Mouse (Mus musculus): ENCODE results near the gene Minpp1. TPM values are rescaled to one million over a fixed set of nuclear protein-coding genes. Genes with fewer than 3 reads are reported as not detected.
A peak's percentile ranks its signal among the peaks of the same experiment; 100 is the strongest.
"Not testable (repeated sequence)": the region's sequence is repeated elsewhere in the genome, so short reads cannot be mapped to it uniquely, and the experiment has no call there.

Minpp1 gene
- 70.7 and 109 TPM in 2 replicates for polyA plus RNA-seq (2012; rRNA removed)

DNA sequence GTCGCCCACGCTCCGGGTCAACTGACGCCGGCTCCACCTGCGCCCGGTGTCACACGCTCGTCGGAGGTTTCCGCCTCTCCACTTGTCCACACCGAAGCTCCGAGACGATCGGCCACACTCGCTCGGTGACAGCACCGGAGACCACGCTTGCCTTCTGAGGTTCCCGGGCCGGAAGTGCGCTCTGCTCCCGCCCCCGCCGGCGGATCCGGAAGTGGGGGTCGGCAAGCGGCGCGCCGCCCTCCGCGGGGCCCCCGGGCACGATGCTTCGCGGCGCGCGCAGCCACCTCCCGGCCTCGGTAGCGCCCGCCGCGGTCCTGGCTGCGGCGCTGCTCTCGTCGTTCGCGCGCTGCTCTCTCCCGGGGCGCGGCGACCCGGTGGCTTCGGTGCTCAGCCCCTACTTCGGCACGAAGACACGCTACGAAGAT lies at the start of gene Minpp1:
TSS of gene Minpp1 (plus strand) at position 89 of the 425 bp plus-strand sequence.
- H3K27me3 ChIP-seq (ENCODE audit: control insufficient read depth, insufficient read depth, low read length), result no peaks in the 10 kb centered on the region
- H3K4me3 ChIP-seq (ENCODE audit: control insufficient read depth, insufficient read depth, low read length), result peak within 1 kb of the TSS; percentile 85
- peak; percentile 92 for DNase-seq
- WGBS, result under 1% methylated on average over 63 of the region's 64 CpGs
- H3K27ac ChIP-seq (ENCODE audit: control insufficient read depth, insufficient read depth, low read length), result peak within 1 kb of the TSS; percentile 8; the same call in 1 of the 2 replicates
- peaks cover 15% of the 10 kb centered on the region for H3K4me1 ChIP-seq (replicated peaks; ENCODE audit: control insufficient read depth, insufficient read depth, low read length)
- TF ChIP-seq CTCF (IDR thresholded peaks at IDR 0.05; ENCODE audit: borderline replicate concordance, control insufficient read depth, extremely low read depth, insufficient read depth, low read length, poor library complexity), result 0 out of 2 replicates have a peak, but pooled peaks have one; percentile 9
- peak; percentile 86 for TF ChIP-seq POLR2A (IDR thresholded peaks at IDR 0.05; ENCODE audit: control insufficient read depth, extremely low read depth, insufficient read depth, low read length, poor library complexity)
- no peaks in the 10 kb centered on the region for H3K36me3 ChIP-seq (ENCODE audit: control insufficient read depth, insufficient read depth, low read length)

DNA sequence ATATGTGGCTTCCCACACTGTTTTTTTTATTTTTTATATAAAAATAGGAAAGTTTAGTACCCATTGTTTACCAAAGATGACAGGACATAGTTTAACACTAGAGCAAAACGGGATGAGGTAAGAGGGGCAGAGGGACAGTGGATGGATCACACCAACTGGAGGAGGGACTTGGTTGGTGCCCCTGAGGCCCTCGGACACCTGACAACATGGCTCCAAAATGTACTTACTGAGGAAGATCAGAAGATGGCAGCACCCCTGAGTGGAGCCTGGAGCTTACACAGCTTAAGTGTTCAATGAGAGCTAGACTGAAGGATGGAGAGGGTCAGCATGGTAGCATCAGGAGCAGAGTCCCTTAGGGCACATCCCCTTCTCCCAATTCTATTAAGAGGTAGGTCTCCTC lies 46.2 kb upstream of the Minpp1 start:
- TF ChIP-seq POLR2A (IDR thresholded peaks at IDR 0.05; ENCODE audit: control insufficient read depth, extremely low read depth, insufficient read depth, low read length, poor library complexity) (no peak), CTCF (IDR thresholded peaks at IDR 0.05; ENCODE audit: borderline replicate concordance, control insufficient read depth, extremely low read depth, insufficient read depth, low read length, poor library complexity) (no peak)
- WGBS, result 96% methylated on average over 2 of the region's 2 CpGs
- Histone ChIP-seq H3K36me3 (ENCODE audit: control insufficient read depth, insufficient read depth, low read length) (no peaks in the 10 kb centered on the region), H3K27ac (ENCODE audit: control insufficient read depth, insufficient read depth, low read length) (no peak overlapping the region), H3K27me3 (ENCODE audit: control insufficient read depth, insufficient read depth, low read length) (no peaks in the 10 kb centered on the region), H3K4me1 (replicated peaks; ENCODE audit: control insufficient read depth, insufficient read depth, low read length) (no peaks in the 10 kb centered on the region), H3K4me3 (ENCODE audit: control insufficient read depth, insufficient read depth, low read length) (no peak overlapping the region)
- no peak for DNase-seq

DNA sequence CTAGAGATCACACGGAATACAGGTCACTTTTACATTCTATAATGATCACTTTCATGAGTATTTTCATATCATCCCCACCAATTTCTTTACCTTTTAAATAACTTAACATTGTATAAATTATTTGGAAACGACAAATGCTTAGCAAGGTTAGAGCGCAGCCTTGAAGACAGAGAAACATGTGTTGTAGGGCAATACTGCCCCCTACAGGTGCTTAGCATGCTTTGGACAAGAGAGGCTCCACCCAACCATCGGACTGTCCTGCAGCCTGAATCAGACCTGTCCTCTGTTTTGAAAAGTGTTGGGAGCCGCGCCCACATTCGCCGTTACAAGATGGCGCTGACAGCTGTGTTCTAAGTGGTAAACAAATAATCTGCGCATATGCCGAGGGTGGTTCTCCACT lies 44.0 kb upstream of the Minpp1 start:
- H3K4me3 ChIP-seq (ENCODE audit: control insufficient read depth, insufficient read depth, low read length), result no peak overlapping the region
- 97% methylated on average over 11 of the region's 11 CpGs for WGBS
- H3K36me3 ChIP-seq (ENCODE audit: control insufficient read depth, insufficient read depth, low read length), result no peaks in the 10 kb centered on the region
- no peaks in the 10 kb centered on the region for H3K27me3 ChIP-seq (ENCODE audit: control insufficient read depth, insufficient read depth, low read length)
- H3K27ac ChIP-seq (ENCODE audit: control insufficient read depth, insufficient read depth, low read length), result no peak overlapping the region
- no peaks in the 10 kb centered on the region for H3K4me1 ChIP-seq (replicated peaks; ENCODE audit: control insufficient read depth, insufficient read depth, low read length)
- no peak for TF ChIP-seq CTCF (IDR thresholded peaks at IDR 0.05; ENCODE audit: borderline replicate concordance, control insufficient read depth, extremely low read depth, insufficient read depth, low read length, poor library complexity)
- TF ChIP-seq POLR2A (IDR thresholded peaks at IDR 0.05; ENCODE audit: control insufficient read depth, extremely low read depth, insufficient read depth, low read length, poor library complexity), result no peak
- DNase-seq, result peak; percentile 39

DNA sequence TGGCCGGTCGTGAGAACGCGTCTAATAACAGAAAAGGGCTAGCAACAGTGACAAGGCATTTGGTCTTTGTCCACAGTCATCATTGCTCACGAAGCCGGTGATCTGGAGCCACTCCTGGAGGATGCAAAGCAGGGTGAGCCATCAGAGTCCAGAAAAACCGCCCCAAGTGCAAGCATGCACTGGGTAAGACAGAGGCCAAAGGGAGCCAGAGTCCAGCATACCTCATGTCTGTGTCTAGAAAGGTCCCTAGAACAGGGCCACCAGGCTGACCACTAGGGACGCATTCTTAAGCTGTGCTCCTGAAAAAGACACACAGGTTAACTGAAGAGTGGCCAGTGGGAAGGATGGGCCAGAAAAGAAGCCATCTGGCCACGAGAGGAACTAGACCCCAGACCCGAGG lies 36.6 kb upstream of the Minpp1 start:
- WGBS, result 97% methylated on average over 10 of the region's 10 CpGs
- Histone ChIP-seq H3K4me3 (ENCODE audit: control insufficient read depth, insufficient read depth, low read length) (no peak overlapping the region), H3K27me3 (ENCODE audit: control insufficient read depth, insufficient read depth, low read length) (no peaks in the 10 kb centered on the region), H3K4me1 (replicated peaks; ENCODE audit: control insufficient read depth, insufficient read depth, low read length) (no peaks in the 10 kb centered on the region), H3K27ac (ENCODE audit: control insufficient read depth, insufficient read depth, low read length) (no peak overlapping the region), H3K36me3 (ENCODE audit: control insufficient read depth, insufficient read depth, low read length) (no peaks in the 10 kb centered on the region)
- DNase-seq, result no peak
- TF ChIP-seq CTCF (IDR thresholded peaks at IDR 0.05; ENCODE audit: borderline replicate concordance, control insufficient read depth, extremely low read depth, insufficient read depth, low read length, poor library complexity) (no peak), POLR2A (IDR thresholded peaks at IDR 0.05; ENCODE audit: control insufficient read depth, extremely low read depth, insufficient read depth, low read length, poor library complexity) (no peak)

DNA sequence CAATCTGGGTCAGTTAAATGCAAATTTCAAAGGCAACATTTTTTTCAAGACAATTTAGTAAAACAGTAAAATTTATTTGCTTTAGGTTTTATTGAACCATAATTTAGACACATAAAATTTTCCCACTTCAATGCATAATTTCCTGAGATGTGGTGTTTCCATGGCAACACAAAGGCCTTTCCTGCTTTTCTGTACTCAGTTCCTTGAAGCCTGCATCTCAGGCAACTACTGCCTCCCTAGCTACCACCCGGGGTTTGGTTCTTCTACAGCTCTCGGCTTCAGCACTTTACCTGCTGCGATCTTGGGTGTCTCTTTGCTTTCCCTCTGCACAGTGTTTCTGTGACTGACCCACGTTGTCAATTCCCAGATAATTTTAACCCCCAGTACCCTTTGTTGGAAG lies 33.3 kb upstream of the Minpp1 start:
- 86% methylated on average over 4 of the region's 4 CpGs for WGBS
- no peak for DNase-seq
- TF ChIP-seq CTCF (IDR thresholded peaks at IDR 0.05; ENCODE audit: borderline replicate concordance, control insufficient read depth, extremely low read depth, insufficient read depth, low read length, poor library complexity) (no peak), POLR2A (IDR thresholded peaks at IDR 0.05; ENCODE audit: control insufficient read depth, extremely low read depth, insufficient read depth, low read length, poor library complexity) (no peak)

DNA sequence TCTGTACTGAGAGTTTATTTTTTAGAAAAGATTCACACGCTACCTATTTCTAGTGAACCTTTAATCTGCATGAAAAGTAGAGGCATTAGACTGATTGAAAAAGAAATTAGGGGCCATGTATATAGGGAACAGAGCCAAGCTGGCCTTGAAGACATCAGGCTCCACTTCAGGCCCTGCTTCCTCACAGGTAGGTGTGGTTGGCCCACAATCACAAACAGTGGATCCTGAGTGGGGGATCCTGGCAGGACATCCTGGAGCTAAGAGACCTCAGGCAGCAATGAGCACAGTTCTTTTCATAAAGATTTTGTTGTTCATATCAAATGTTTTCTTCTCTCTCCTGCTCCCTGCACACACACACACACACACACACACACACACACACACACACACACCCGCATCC lies 28.8 kb upstream of the Minpp1 start:
- H3K4me3 ChIP-seq (ENCODE audit: control insufficient read depth, insufficient read depth, low read length), result no peak overlapping the region
- H3K36me3 ChIP-seq (ENCODE audit: control insufficient read depth, insufficient read depth, low read length), result no peaks in the 10 kb centered on the region
- DNase-seq, result no peak
- H3K4me1 ChIP-seq (replicated peaks; ENCODE audit: control insufficient read depth, insufficient read depth, low read length), result peaks cover 3% of the 10 kb centered on the region
- TF ChIP-seq POLR2A (IDR thresholded peaks at IDR 0.05; ENCODE audit: control insufficient read depth, extremely low read depth, insufficient read depth, low read length, poor library complexity) (no peak), CTCF (IDR thresholded peaks at IDR 0.05; ENCODE audit: borderline replicate concordance, control insufficient read depth, extremely low read depth, insufficient read depth, low read length, poor library complexity) (no peak)
- 94% methylated on average over 2 of the region's 2 CpGs for WGBS
- no peaks in the 10 kb centered on the region for H3K27me3 ChIP-seq (ENCODE audit: control insufficient read depth, insufficient read depth, low read length)
- no peak overlapping the region for H3K27ac ChIP-seq (ENCODE audit: control insufficient read depth, insufficient read depth, low read length)

More for the DNA sequence above, 33.3 kb upstream of the Minpp1 start:
- Histone ChIP-seq H3K27me3 (ENCODE audit: control insufficient read depth, insufficient read depth, low read length) (no peaks in the 10 kb centered on the region), H3K36me3 (ENCODE audit: control insufficient read depth, insufficient read depth, low read length) (no peaks in the 10 kb centered on the region), H3K4me3 (ENCODE audit: control insufficient read depth, insufficient read depth, low read length) (no peak overlapping the region), H3K27ac (ENCODE audit: control insufficient read depth, insufficient read depth, low read length) (no peak overlapping the region), H3K4me1 (replicated peaks; ENCODE audit: control insufficient read depth, insufficient read depth, low read length) (peaks cover 3% of the 10 kb centered on the region)

DNA sequence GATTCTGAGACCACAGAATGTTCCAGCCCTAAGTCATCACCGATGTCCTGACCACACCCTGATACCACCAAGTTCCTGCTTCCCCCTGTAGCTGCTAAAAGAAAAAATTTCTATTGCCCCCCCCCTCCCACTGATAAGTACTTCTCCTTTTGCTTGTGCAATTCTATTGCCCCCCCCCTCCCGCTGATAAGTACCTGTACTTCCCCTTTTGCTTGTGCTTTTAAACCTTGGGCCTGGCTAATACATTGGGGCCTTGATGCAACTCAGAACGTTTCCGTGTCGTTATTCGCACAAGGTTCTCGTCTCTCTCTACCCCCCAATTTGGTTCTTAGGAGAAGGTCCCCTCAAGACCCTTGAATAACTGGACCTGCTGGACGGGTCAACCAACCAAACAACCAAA lies 27.9 kb upstream of the Minpp1 start:
- WGBS, result 88% methylated on average over 8 of the region's 8 CpGs
- H3K27me3 ChIP-seq (ENCODE audit: control insufficient read depth, insufficient read depth, low read length); H3K36me3 ChIP-seq (ENCODE audit: control insufficient read depth, insufficient read depth, low read length); H3K27ac ChIP-seq (ENCODE audit: control insufficient read depth, insufficient read depth, low read length); DNase-seq; H3K4me1 ChIP-seq (replicated peaks; ENCODE audit: control insufficient read depth, insufficient read depth, low read length); H3K4me3 ChIP-seq (ENCODE audit: control insufficient read depth, insufficient read depth, low read length): not testable (repeated sequence)

Data from thymus, adult 2 months (tissue).